Mouse (Mus musculus): ENCODE results near the gene Dnajb3. TPM values are rescaled to one million over a fixed set of nuclear protein-coding genes. Genes with fewer than 3 reads are reported as not detected.

Dnajb3 gene
- total and polyA plus RNA-seq, 2 experiments, result not detected

DNA sequence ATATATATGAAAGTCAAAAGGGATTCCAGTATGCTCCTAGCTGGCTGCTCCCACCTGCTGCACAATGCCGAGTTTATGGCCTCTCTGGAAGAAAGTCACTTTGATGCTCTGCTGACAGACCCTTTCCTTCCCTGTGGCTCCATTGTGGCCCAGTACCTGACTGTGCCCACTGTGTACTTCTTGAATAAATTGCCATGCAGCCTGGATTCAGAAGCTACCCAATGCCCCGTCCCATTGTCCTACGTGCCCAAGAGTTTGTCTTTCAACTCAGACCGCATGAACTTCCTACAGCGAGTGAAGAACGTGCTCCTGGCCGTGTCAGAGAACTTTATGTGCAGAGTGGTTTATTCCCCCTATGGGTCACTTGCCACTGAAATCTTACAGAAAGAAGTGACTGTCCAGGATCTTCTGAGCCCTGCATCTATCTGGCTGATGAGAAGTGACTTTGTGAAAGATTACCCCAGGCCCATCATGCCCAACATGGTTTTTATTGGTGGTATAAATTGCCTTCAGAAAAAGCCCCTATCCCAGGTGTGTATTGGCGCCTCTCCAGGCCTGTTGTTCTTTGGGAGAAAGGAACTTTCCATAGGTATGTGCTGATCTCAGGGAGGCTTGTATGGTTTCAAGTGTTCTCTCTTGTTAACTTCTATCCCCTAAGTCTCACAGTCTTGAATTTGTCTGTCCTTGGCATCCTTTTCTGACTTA lies 6.9 kb upstream of the Dnajb3 start:
- DNase-seq (ENCODE audit: extremely low read depth, low read depth, low spot score), result peak; percentile 86
- H3K27ac ChIP-seq (replicated peaks; ENCODE audit: insufficient read depth, low read depth, low read length), result peak overlapping the region; percentile 69
- H3K36me3 ChIP-seq (ENCODE audit: control insufficient read depth, insufficient read depth, low read length), result peaks cover 25% of the 10 kb centered on the region
- no peaks in the 10 kb centered on the region for H3K27me3 ChIP-seq (ENCODE audit: control insufficient read depth, insufficient read depth, low read length)
- peak overlapping the region; percentile 56 for H3K9ac ChIP-seq (ENCODE audit: low read depth, low read length)
- H3K4me3 ChIP-seq (ENCODE audit: insufficient read depth, low read depth, low read length), result peak overlapping the region; percentile 17
- peaks cover 16% of the 10 kb centered on the region for H3K79me2 ChIP-seq (ENCODE audit: control insufficient read depth, insufficient read depth, low read length)
- WGBS, result 42% methylated on average over 8 of the region's 8 CpGs
- peaks cover 8% of the 10 kb centered on the region for H3K4me1 ChIP-seq (ENCODE audit: control insufficient read depth, insufficient read depth, low read length)
- no peak for TF ChIP-seq CTCF (IDR thresholded peaks at IDR 0.05; ENCODE audit: low read depth, low read length)

DNA sequence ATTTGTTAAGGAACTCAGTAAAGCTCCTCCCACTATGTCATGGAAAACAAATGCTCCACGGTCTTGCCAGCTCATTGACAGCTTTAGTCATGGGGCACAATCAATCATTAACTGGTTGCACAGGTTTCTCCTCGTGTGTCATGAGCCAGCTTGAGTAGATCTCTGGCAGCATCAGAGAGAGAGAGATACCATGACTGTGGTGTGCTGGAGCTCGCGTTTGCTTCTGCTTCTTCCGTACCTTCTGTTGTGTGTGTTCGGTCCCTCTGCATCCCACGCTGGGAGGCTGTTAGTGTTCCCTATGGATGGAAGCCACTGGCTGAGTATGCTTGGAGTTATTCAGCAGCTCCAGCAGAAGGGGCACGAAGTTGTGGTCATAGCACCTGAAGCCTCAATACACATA lies 6.2 kb upstream of the Dnajb3 start, which contains the start of gene Ugt1a1:
Gene Ugt1a1 (plus strand): TSS at position 148 of the 400 bp plus-strand sequence.
- H3K27me3 ChIP-seq (ENCODE audit: control insufficient read depth, insufficient read depth, low read length), result no peaks in the 10 kb centered on the region
- TF ChIP-seq CTCF (IDR thresholded peaks at IDR 0.05; ENCODE audit: low read depth, low read length) (no peak), POLR2A (IDR thresholded peaks at IDR 0.05; ENCODE audit: extremely low read depth, insufficient read depth, low read length) (no peak)
- H3K27ac ChIP-seq (replicated peaks; ENCODE audit: insufficient read depth, low read depth, low read length), result peak within 1 kb of the TSS; percentile 69
- 48% methylated on average over 8 of the region's 8 CpGs for WGBS
- H3K9ac ChIP-seq (ENCODE audit: low read depth, low read length), result peak within 1 kb of the TSS; percentile 56
- H3K4me1 ChIP-seq (ENCODE audit: control insufficient read depth, insufficient read depth, low read length), result peaks cover 9% of the 10 kb centered on the region
- DNase-seq (ENCODE audit: extremely low read depth, low read depth, low spot score), result peak; percentile 100
- peaks cover 18% of the 10 kb centered on the region for H3K36me3 ChIP-seq (ENCODE audit: control insufficient read depth, insufficient read depth, low read length)
- peaks cover 16% of the 10 kb centered on the region for H3K79me2 ChIP-seq (ENCODE audit: control insufficient read depth, insufficient read depth, low read length)
- H3K4me3 ChIP-seq (ENCODE audit: insufficient read depth, low read depth, low read length), result peak within 1 kb of the TSS; percentile 17

DNA sequence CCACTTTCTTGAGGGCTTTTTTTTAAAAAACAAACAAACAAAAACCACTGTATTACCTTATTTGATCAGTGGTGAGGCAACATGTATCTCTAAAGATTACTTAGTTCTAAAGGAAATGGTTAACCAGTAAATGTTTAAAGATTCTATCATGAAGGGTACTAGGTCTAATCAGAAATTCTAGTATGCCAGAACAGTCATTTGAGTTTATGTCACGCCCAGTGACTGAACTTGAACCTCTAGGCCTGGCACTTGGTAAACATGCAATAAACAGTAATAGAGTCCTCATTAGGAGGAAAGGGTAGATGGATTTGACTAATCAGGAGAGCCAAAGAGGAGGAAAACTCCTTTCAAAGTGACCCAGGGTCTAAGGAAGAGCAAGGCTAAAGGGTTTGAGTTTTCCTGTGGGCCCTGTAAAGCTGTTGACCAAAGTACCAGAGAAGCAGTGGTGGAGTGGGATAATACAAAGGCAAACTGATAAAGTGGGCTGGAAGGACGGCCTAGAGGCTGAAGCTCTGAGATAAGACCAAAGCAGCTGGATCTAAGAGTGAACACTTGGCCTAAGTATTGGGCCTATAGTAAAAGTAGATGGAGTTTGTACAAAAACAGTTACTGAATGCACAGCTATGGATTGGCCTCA lies 1.4 kb upstream of the Dnajb3 start:
- WGBS, result 25% methylated on average over 2 of the region's 2 CpGs
- no peak overlapping the region for H3K9ac ChIP-seq (ENCODE audit: low read depth, low read length)
- peak; percentile 84 for DNase-seq (ENCODE audit: extremely low read depth, low read depth, low spot score)

GRCm38 (mm10) chr1:88200456-88200855 lies 5.1 kb downstream of the Dnajb3 start, which contains the start of gene Ugt1a2:
Ugt1a2 (plus strand) TSS chr1:88200601.
- Histone ChIP-seq H3K36me3 (ENCODE audit: control insufficient read depth, insufficient read depth, low read length) (peaks cover 30% of the 10 kb centered on the region), H3K27ac (replicated peaks; ENCODE audit: insufficient read depth, low read depth, low read length) (no peak within 1 kb of the TSS), H3K4me3 (ENCODE audit: insufficient read depth, low read depth, low read length) (no peak within 1 kb of the TSS), H3K9ac (ENCODE audit: low read depth, low read length) (no peak within 1 kb of the TSS), H3K27me3 (ENCODE audit: control insufficient read depth, insufficient read depth, low read length) (no peaks in the 10 kb centered on the region), H3K79me2 (ENCODE audit: control insufficient read depth, insufficient read depth, low read length) (peaks cover 25% of the 10 kb centered on the region), H3K4me1 (ENCODE audit: control insufficient read depth, insufficient read depth, low read length) (peaks cover 9% of the 10 kb centered on the region; the same call in 1 of the 2 replicates)
- 71% methylated on average over 7 of the region's 7 CpGs for WGBS
- TF ChIP-seq POLR2A (IDR thresholded peaks at IDR 0.05; ENCODE audit: extremely low read depth, insufficient read depth, low read length) (no peak), CTCF (IDR thresholded peaks at IDR 0.05; ENCODE audit: low read depth, low read length) (no peak)
- no peak for DNase-seq (ENCODE audit: extremely low read depth, low read depth, low spot score)

More for the DNA sequence above, 1.4 kb upstream of the Dnajb3 start:
- peaks cover 13% of the 10 kb centered on the region for H3K79me2 ChIP-seq (ENCODE audit: control insufficient read depth, insufficient read depth, low read length)
- peaks cover 22% of the 10 kb centered on the region for H3K36me3 ChIP-seq (ENCODE audit: control insufficient read depth, insufficient read depth, low read length)
- peaks cover 12% of the 10 kb centered on the region for H3K4me1 ChIP-seq (ENCODE audit: control insufficient read depth, insufficient read depth, low read length)
- H3K4me3 ChIP-seq (ENCODE audit: insufficient read depth, low read depth, low read length), result no peak overlapping the region
- TF ChIP-seq CTCF (IDR thresholded peaks at IDR 0.05; ENCODE audit: low read depth, low read length) (no peak), POLR2A (IDR thresholded peaks at IDR 0.05; ENCODE audit: extremely low read depth, insufficient read depth, low read length) (no peak)
- no peaks in the 10 kb centered on the region for H3K27me3 ChIP-seq (ENCODE audit: control insufficient read depth, insufficient read depth, low read length)
- H3K27ac ChIP-seq (replicated peaks; ENCODE audit: insufficient read depth, low read depth, low read length), result peak overlapping the region; percentile 55

GRCm38 (mm10) chr1:88199996-88200395 lies 5.6 kb downstream of the Dnajb3 start:
- H3K9ac ChIP-seq (ENCODE audit: low read depth, low read length), result no peak overlapping the region
- 63% methylated on average over 2 of the region's 2 CpGs for WGBS
- peaks cover 8% of the 10 kb centered on the region; the same call in 1 of the 2 replicates for H3K4me1 ChIP-seq (ENCODE audit: control insufficient read depth, insufficient read depth, low read length)
- TF ChIP-seq POLR2A (IDR thresholded peaks at IDR 0.05; ENCODE audit: extremely low read depth, insufficient read depth, low read length), result no peak
- no peak for TF ChIP-seq CTCF (IDR thresholded peaks at IDR 0.05; ENCODE audit: low read depth, low read length)
- H3K27me3 ChIP-seq (ENCODE audit: control insufficient read depth, insufficient read depth, low read length), result no peaks in the 10 kb centered on the region
- peaks cover 27% of the 10 kb centered on the region for H3K36me3 ChIP-seq (ENCODE audit: control insufficient read depth, insufficient read depth, low read length)
- H3K27ac ChIP-seq (replicated peaks; ENCODE audit: insufficient read depth, low read depth, low read length), result no peak overlapping the region
- H3K79me2 ChIP-seq (ENCODE audit: control insufficient read depth, insufficient read depth, low read length), result peaks cover 22% of the 10 kb centered on the region; the same call in 1 of the 2 replicates
- DNase-seq (ENCODE audit: extremely low read depth, low read depth, low spot score), result no peak
- H3K4me3 ChIP-seq (ENCODE audit: insufficient read depth, low read depth, low read length), result no peak overlapping the region
